Mouse (Mus musculus) forebrain, embryonic 12.5 days (tissue): ENCODE results near the gene Colgalt2. TPM values are rescaled to one million over a fixed set of nuclear protein-coding genes. Genes with fewer than 3 reads are reported as not detected.

Experiments used
- ATAC-seq: fragments of 200-750 bp; cut with Nextera tagmentation; 2 replicates; pipeline ENCODE4 v1.8.0; 2017; ENCODE audit warnings: moderate TSS enrichment; ENCODE audit not compliant: low FRiP score
- H3K27ac ChIP-seq: fragments of 300-500 bp; sonication (generic); 2 replicates; pipeline ENCODE4 v1.5.1; 2016; ENCODE audit warnings: mild to moderate bottlenecking
- H3K27me3 ChIP-seq: fragments of 300-500 bp; sonication (generic); 2 replicates; pipeline ENCODE4 v1.6.1; 2016; ENCODE audit warnings: mild to moderate bottlenecking
- H3K36me3 ChIP-seq: fragments of 300-500 bp; sonication (generic); replicated peaks from 2 replicates; pipeline ENCODE4 v1.6.1; 2016; ENCODE audit warnings: mild to moderate bottlenecking
- H3K4me1 ChIP-seq: fragments of 300-500 bp; sonication (generic); 2 replicates; pipeline ENCODE4 v1.6.1; 2016
- H3K4me2 ChIP-seq: fragments of 300-500 bp; sonication (generic); 2 replicates; pipeline ENCODE4 v1.6.1; 2016; ENCODE audit warnings: mild to moderate bottlenecking, moderate library complexity
- H3K4me3 ChIP-seq: fragments of 300-500 bp; sonication (generic); replicated peaks from 2 replicates; pipeline ENCODE4 v1.5.1; 2016; ENCODE audit warnings: mild to moderate bottlenecking
- H3K9ac ChIP-seq: fragments of 300-500 bp; sonication (generic); 2 replicates; pipeline ENCODE4 v1.6.1; 2016; ENCODE audit warnings: mild to moderate bottlenecking
- H3K9me3 ChIP-seq: fragments of 300-500 bp; sonication (generic); 2 replicates; pipeline ENCODE4 v1.6.1; 2016
- WGBS: fragments of 180-500 bp; shearing (Covaris S2); methylation state at CpG from one replicate; pipeline ENCODE4 v1.1.7; 2016; 5-methylcytosine and 5-hydroxymethylcytosine counted together
- polyA plus RNA-seq: library from polyadenylated mRNA; unstranded; fragments of >200 nt; fragmentation: Nextera tagmentation; extraction: Ambion mirVana; gene quantifications from 2 replicates; pipeline ENCODE4 v1.2.1, GENCODE M21; 2016

Colgalt2 gene
- polyA plus RNA-seq, 1 experiment from 2014 or later, result 2.1 TPM

DNA sequence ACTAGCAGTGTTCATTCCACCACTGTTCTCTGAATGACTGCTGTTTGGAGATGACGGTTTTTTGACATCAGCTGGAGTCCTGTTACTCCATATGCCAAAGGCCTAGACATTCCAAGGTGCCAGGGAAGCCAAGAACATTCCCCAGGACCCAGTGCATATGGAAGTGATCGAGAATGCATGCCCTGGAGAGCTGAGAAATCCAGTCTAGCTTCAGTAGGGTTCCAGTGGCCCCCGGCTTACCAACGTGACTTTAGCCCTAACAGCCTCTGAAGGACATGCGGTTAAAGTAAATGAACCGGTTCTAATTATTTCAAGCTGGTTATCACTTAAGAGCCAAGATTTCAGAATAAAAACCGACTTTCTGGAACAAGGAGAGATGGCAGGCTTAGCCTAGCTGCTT is 59.4 kb downstream of the Colgalt2 start:
- Histone ChIP-seq H3K27me3 (no peaks in the 10 kb centered on the region), H3K4me1 (peaks cover 14% of the 10 kb centered on the region), H3K4me3 (no peak overlapping the region), H3K36me3 (no peaks in the 10 kb centered on the region), H3K9me3 (no peaks in the 10 kb centered on the region), H3K27ac (no peak overlapping the region), H3K4me2 (no peak overlapping the region), H3K9ac (no peak overlapping the region)
- WGBS, result 84% methylated on average over 7 of the region's 7 CpGs
- no peak for ATAC-seq

DNA sequence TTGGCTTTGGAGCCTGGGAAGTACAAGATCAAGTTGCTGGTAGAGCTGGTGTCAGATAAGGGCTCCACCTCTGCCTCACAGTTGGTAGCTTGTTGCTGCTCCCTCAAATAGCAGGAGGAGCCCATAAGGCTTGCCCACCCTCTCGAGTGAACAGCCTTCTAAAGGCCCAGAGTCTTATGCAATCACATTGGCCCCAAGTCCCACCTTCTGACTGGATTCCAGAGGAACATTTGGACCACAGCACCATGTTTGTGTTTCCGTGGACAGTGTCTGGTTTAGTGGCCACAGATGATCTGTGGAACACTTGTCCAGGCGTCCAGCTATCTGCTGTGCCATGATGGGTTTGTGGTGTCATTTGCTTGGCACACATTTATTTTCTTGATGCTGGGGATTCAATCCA is 61.3 kb downstream of the Colgalt2 start:
- H3K27me3 ChIP-seq, result no peaks in the 10 kb centered on the region
- H3K9ac ChIP-seq, result no peak overlapping the region
- no peak for ATAC-seq
- no peak overlapping the region for H3K27ac ChIP-seq
- no peak overlapping the region for H3K4me3 ChIP-seq
- no peaks in the 10 kb centered on the region for H3K36me3 ChIP-seq
- 86% methylated on average over 3 of the region's 3 CpGs for WGBS
- H3K9me3 ChIP-seq, result no peaks in the 10 kb centered on the region
- H3K4me2 ChIP-seq, result no peak overlapping the region
- H3K4me1 ChIP-seq, result peaks cover 4% of the 10 kb centered on the region

GRCm38 (mm10) chr1:152461814-152462213 is 62.2 kb downstream of the Colgalt2 start:
- Histone ChIP-seq H3K9me3 (no peaks in the 10 kb centered on the region), H3K36me3 (no peaks in the 10 kb centered on the region), H3K9ac (no peak overlapping the region), H3K4me3 (no peak overlapping the region), H3K4me1 (no peaks in the 10 kb centered on the region), H3K4me2 (no peak overlapping the region), H3K27ac (0 out of 2 replicates have a peak overlapping the region, but pooled peaks have one; percentile 5), H3K27me3 (no peaks in the 10 kb centered on the region)
- 69% methylated on average over 3 of the region's 3 CpGs for WGBS
- no peak for ATAC-seq

DNA sequence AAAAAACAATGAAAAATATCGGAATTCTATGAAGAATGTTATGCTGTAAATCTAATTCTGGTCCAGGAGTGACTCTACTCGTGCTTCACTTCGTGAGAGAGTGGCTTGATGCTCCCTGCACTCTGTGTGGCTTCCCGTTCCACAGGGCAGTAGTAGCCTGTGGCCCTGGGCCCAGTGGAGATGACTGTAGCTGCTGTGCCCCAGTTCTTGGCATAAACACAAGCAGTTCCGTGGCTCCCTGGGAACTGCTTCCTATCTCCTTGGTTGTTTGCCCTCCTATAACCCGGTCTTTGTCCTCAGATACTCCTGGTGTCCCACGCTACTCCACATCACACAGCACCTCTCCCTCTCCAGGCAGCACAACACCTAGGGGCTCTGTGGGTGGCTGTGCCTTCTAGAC is 62.7 kb downstream of the Colgalt2 start:
- WGBS, result 88% methylated on average over 7 of the region's 7 CpGs
- no peak overlapping the region for H3K27ac ChIP-seq
- H3K4me2 ChIP-seq, result no peak overlapping the region

DNA sequence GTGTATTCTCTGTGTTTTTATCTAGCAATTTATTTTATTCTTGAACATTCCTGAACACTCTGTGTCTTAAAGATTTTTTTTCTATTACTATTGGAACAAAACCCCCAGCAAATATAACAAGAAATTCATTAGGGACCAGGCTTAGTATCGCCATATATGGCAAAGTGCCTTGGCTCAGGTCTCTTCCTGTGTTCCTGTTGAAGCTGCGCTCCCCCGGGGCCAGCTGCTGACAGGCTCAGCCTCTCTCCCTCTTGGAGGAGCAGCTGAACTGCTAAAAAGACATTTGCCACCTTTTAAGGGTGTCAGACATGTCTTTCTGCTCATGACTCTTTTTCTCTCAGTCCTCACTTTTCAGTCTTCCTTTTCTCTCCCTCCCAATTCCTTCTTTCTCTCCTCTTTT is 66.7 kb downstream of the Colgalt2 start:
- H3K36me3 ChIP-seq, result no peaks in the 10 kb centered on the region
- H3K4me1 ChIP-seq, result peaks cover 5% of the 10 kb centered on the region; the same call in 1 of the 2 replicates
- H3K27me3 ChIP-seq, result no peaks in the 10 kb centered on the region
- no peak overlapping the region for H3K4me2 ChIP-seq
- no peak overlapping the region for H3K9ac ChIP-seq
- H3K4me3 ChIP-seq, result no peak overlapping the region
- no peaks in the 10 kb centered on the region for H3K9me3 ChIP-seq
- 58% methylated on average over 3 of the region's 3 CpGs for whole genome bisulfite sequencing
- ATAC-seq, result no peak
- no peak overlapping the region for H3K27ac ChIP-seq

More for the DNA sequence above, 62.7 kb downstream of the Colgalt2 start:
- no peaks in the 10 kb centered on the region for H3K4me1 ChIP-seq
- no peak overlapping the region for H3K9ac ChIP-seq
- no peak for ATAC-seq
- no peaks in the 10 kb centered on the region for H3K36me3 ChIP-seq
- H3K4me3 ChIP-seq, result no peak overlapping the region
- no peaks in the 10 kb centered on the region for H3K27me3 ChIP-seq
- no peaks in the 10 kb centered on the region for H3K9me3 ChIP-seq

- ATAC-seq, result no peak
- WGBS, result 66% methylated on average over 9 of the region's 9 CpGs
Observed at GRCm38 (mm10) chr1:152468443-152468842, 68.8 kb downstream of the Colgalt2 start.

DNA sequence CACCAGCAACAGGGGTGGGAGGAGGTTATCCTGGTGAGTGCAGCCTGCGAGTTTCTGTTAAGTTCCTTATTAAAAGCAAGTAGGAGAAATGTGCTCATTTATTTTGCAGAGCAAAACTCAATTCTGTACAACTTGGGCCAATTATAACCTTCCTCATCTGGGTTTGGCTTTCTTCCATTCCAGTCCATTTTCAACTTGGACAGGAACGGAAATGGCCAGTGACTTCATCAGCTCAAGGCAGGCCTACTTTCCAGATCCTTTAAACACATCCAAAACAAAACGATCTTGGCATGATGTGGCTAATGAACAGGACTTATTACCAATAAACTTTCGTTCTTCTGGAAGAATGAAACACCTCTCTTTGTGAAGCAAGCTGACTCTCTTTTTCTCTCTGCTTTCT is 76.5 kb downstream of the Colgalt2 start:
- no peak for ATAC-seq
- H3K9ac ChIP-seq, result no peak overlapping the region
- H3K36me3 ChIP-seq, result no peaks in the 10 kb centered on the region
- H3K9me3 ChIP-seq, result no peaks in the 10 kb centered on the region
- H3K4me1 ChIP-seq, result no peaks in the 10 kb centered on the region
- H3K27me3 ChIP-seq, result no peaks in the 10 kb centered on the region
- 81% methylated on average over 4 of the region's 4 CpGs for WGBS
- no peak overlapping the region for H3K4me3 ChIP-seq
- H3K4me2 ChIP-seq, result no peak overlapping the region
- no peak overlapping the region for H3K27ac ChIP-seq

More at GRCm38 (mm10) chr1:152468443-152468842, 68.8 kb downstream of the Colgalt2 start:
- Histone ChIP-seq H3K4me3 (no peak overlapping the region), H3K4me2 (no peak overlapping the region), H3K36me3 (no peaks in the 10 kb centered on the region), H3K27me3 (no peaks in the 10 kb centered on the region), H3K9ac (no peak overlapping the region), H3K9me3 (no peaks in the 10 kb centered on the region), H3K27ac (no peak overlapping the region), H3K4me1 (peaks cover 5% of the 10 kb centered on the region; the same call in 1 of the 2 replicates)

DNA sequence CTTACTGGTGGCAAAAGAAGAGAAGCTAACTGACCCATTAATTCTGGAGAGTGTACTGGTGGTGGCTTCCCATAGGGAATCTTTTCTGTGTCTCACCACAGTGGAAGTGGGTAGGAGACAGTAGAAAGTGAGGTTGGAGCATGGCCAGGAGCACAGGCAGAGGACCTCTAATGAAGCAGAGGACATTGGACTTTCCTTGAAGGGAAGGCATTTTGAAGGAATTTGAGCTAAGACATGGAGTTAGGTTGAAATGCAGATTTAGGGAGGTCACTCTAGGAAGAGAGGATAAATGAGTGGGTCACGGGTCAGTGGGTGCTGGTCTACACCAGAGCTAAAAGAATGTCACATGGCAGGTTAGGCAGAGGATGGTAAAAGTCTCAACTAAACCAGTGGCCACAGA is 91.2 kb downstream of the Colgalt2 start:
- 91% methylated on average over 1 of the region's 1 CpGs for WGBS
- no peak overlapping the region for H3K4me3 ChIP-seq
- no peak overlapping the region for H3K27ac ChIP-seq
- ATAC-seq, result no peak
- H3K9ac ChIP-seq, result no peak overlapping the region
- no peak overlapping the region for H3K4me2 ChIP-seq
- no peaks in the 10 kb centered on the region for H3K9me3 ChIP-seq
- no peaks in the 10 kb centered on the region for H3K27me3 ChIP-seq
- H3K4me1 ChIP-seq, result no peaks in the 10 kb centered on the region
- no peaks in the 10 kb centered on the region for H3K36me3 ChIP-seq

DNA sequence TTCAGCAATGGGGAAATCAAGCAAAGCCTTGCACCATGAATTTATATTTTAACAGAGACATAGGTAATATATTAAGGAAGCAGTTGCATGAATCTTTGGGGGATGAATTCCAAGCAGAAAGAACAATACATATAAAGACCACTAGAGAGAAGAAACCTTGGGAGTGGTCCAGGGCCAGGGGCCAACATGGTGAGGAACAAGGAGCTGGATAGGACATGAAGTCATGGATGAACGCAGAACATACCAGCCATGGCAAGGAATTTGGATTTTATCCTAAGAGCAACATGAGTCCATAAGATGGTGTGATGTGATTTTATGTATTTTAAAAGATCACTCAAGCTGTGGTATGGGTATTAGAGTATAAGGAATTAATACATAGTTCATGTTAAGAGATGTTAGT is 92.6 kb downstream of the Colgalt2 start:
- Histone ChIP-seq H3K4me1 (no peaks in the 10 kb centered on the region), H3K9me3 (no peaks in the 10 kb centered on the region), H3K36me3 (no peaks in the 10 kb centered on the region), H3K4me2 (no peak overlapping the region), H3K27me3 (no peaks in the 10 kb centered on the region), H3K4me3 (no peak overlapping the region), H3K27ac (no peak overlapping the region), H3K9ac (no peak overlapping the region)
- 100% methylated on average over 1 of the region's 1 CpGs for WGBS
- ATAC-seq, result no peak

- Histone ChIP-seq H3K27me3 (no peaks in the 10 kb centered on the region), H3K27ac (no peak overlapping the region), H3K4me3 (no peak overlapping the region), H3K9ac (no peak overlapping the region), H3K4me1 (no peaks in the 10 kb centered on the region), H3K4me2 (no peak overlapping the region), H3K36me3 (no peaks in the 10 kb centered on the region), H3K9me3 (no peaks in the 10 kb centered on the region)
- 73% methylated on average over 2 of the region's 2 CpGs for WGBS
- ATAC-seq, result no peak
Observed at GRCm38 (mm10) chr1:152496831-152497230, 97.2 kb downstream of the Colgalt2 start.

DNA sequence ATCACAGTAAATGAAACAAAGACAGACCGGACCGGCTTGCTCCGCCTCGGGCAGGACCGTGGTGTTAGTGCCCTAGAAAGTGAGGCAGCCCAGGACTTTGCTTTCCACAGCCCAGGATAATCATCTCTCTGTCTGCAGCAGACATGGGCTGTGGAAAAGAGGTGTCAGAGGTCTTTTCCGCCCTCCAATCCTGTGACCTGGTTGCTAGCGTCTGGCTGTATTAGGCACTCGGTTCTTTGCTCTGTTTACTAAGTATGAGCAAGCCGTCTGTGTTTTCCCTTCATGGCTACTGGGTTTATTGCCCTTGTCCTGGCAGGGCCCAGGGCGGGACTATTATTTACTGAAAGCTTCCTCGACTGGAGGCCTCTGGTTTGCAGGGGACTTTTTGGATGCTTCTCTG is 98.0 kb downstream of the Colgalt2 start:
- whole genome bisulfite sequencing, result 78% methylated on average over 11 of the region's 11 CpGs
- Histone ChIP-seq H3K9ac (no peak overlapping the region), H3K27me3 (no peaks in the 10 kb centered on the region), H3K4me3 (no peak overlapping the region), H3K4me1 (no peaks in the 10 kb centered on the region), H3K36me3 (no peaks in the 10 kb centered on the region), H3K9me3 (no peaks in the 10 kb centered on the region), H3K4me2 (no peak overlapping the region), H3K27ac (no peak overlapping the region)
- ATAC-seq, result no peak

GRCm38 (mm10) chr1:152499802-152500201 is 100.2 kb downstream of the Colgalt2 start:
- ATAC-seq, result no peak
- no peak overlapping the region for H3K4me3 ChIP-seq
- no peaks in the 10 kb centered on the region for H3K27me3 ChIP-seq
- H3K9me3 ChIP-seq, result no peaks in the 10 kb centered on the region
- 84% methylated on average over 12 of the region's 12 CpGs for WGBS
- no peaks in the 10 kb centered on the region for H3K4me1 ChIP-seq
- H3K27ac ChIP-seq, result no peak overlapping the region
- H3K4me2 ChIP-seq, result no peak overlapping the region
- H3K9ac ChIP-seq, result no peak overlapping the region
- H3K36me3 ChIP-seq, result no peaks in the 10 kb centered on the region

DNA sequence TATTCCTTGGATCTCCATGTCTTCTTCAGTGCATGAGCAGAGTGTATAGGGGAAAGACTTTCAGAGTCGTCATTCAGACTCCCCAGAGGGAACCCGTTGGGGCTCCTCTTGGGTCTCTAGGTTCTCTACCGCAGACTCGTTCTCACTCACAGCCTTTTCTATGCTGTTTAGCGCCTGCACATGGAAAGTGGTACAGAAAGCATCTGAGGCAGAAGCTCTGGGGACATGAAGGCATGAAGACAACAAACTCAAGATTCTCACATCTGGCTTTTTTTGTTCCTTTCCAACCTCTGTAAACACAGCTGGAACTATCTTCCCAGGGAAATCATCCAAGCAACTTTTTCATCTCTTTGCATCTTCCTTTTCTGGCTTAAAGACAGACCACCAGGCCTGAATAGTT is 106.5 kb downstream of the Colgalt2 start:
- no peak overlapping the region for H3K4me2 ChIP-seq
- H3K9ac ChIP-seq, result no peak overlapping the region
- no peaks in the 10 kb centered on the region for H3K9me3 ChIP-seq
- H3K4me1 ChIP-seq, result no peaks in the 10 kb centered on the region
- H3K4me3 ChIP-seq, result no peak overlapping the region
- H3K27me3 ChIP-seq, result no peaks in the 10 kb centered on the region
- H3K36me3 ChIP-seq, result no peaks in the 10 kb centered on the region
- no peak for ATAC-seq
- WGBS, result 93% methylated on average over 5 of the region's 5 CpGs
- H3K27ac ChIP-seq, result no peak overlapping the region
